Mouse (Mus musculus) liver, embryonic 14.5 days (tissue): ENCODE results near the gene Kxd1.

Experiments
- CTCF ChIP-seq: IDR thresholded peaks from 2 replicates; pipeline ENCODE4 v1.5.1; 2016; ENCODE audit warnings: antibody characterized with exemption, low read depth, control low read depth
- EP300 ChIP-seq: IDR thresholded peaks from 2 replicates; pipeline ENCODE4 v1.6.1; 2016; ENCODE audit warnings: antibody characterized with exemption, low read depth

- TF ChIP-seq CTCF, result no peak
- no peak for TF ChIP-seq EP300
Observed at GRCm38 (mm10) chr8:70553740-70554139, 26.0 kb upstream of the Kxd1 start.
